Mouse (Mus musculus) CD4-positive helper T cell, adult 2 months (primary cell): ENCODE results near the gene B3galt5.

Experiments
- DNase-seq: peaks from one replicate; pipeline ENCODE4 v3.0.0-alpha.2; 2012; ENCODE audit warnings: low read depth, missing footprints, low spot score

B3galt5 gene

DNA sequence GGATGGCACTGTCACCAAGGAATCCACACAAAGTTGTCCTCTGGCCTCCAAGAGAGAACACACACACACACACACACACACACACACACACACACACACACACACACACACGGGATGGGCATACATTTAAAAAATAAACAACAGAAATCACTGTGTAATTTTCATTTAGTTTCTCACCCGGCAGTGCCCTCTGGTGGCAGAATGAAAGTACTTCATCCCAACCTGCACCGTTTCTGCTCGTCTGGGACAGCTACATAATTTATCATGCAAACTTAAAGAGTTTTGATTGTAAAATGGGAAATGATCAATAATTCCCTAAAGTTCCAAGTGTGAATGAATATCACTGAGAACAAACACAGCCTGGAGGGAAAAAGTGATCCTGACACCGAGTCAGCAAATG, 105.7 kb downstream of the B3galt5 start:
- DNase-seq: peak; percentile 40

- DNase-seq: no peak
These were observed 106.3 kb downstream of the B3galt5 start for GRCm38 (mm10) chr16:96341945-96342344.

DNA sequence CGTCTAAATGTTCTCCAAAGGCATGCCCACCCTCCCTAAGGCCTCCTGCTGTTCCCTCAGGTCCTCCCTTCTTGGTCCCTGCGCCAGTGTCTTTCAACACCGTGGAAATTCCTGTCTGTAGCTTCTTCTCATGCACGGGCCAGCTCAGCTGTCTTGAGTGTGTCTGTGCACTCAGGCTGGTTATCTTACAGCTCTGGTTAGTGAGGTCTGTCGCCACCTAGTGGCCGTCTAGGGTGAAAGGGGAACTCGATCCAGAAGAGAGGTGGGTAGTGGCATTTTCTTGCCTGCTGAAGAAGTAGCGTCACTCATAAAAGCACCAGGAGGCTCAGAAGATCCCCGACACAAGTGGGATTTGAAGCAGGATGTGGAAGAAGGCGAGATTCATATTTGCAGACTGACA, 109.5 kb downstream of the B3galt5 start:
- peak; percentile 73 for DNase-seq

DNA sequence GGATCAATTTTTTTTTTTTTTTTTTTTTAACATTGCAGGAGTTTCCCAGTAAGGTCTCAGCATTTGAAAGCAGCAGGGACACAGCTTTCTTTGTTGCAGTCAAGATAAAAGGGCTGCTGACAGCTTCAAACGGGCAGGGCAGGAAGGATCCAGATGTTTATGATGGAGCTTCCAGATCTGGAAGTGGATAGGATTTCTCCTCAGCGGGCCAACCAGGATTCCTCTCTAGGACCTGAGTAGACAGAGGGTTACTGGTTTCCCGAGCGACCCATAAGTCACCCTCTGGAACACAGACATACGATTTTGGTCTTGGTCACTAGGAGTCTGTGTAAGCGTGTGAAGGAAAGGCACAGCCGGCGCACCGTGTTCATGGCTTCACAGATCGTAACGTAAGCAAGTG, 112.5 kb downstream of the B3galt5 start:
- DNase-seq: no peak

GRCm38 (mm10) chr16:96348766-96349165, 113.2 kb downstream of the B3galt5 start:
- no peak for DNase-seq

DNA sequence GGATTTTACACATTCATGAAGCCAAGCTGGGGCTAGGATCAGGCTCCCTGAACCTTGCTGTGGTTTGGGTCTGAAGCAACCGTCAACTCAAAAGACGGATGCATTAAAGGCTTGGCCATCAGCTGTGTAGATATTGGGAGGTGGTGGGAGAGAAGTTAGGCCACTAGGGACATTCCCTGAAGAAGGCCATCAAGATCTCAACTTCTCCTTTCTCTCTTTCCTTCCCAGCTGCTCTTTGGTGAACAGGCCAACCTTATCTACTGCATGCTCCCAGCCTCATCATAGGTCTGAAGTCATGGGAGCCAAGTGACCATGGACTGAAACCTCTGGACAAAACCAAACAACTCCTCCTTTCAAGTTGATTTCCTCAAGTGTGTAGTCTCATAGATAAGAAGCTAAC, 115.9 kb downstream of the B3galt5 start:
- DNase-seq: no peak

DNA sequence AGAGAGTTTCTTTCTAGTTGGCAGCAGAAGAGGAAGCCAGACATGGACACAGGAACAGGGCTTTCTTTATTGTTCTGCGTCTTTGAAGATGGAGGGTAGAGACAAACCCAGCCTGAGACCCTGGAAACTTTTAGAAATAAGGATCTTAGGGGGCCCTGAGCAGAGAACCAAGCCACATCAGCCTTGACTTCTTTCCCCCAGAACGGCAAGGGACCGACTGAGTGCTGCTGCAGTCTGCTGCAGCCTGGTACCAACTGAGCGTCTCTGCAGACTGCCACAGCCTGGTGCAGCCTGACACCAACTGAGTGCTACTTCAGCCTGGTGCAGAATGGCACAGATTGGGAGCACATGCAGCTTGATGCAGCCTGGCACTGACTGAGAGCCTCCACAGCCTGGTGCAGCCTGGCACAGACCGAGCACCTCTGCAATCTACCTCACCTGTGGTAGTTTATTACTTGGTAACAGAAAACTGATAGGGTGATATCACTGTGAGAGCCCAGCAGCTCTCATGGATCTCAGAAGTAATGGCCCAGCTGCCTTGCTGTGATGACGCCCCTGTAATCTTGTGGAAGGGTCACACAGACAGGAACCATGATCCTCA, 117.8 kb downstream of the B3galt5 start:
- DNase-seq: no peak

DNA sequence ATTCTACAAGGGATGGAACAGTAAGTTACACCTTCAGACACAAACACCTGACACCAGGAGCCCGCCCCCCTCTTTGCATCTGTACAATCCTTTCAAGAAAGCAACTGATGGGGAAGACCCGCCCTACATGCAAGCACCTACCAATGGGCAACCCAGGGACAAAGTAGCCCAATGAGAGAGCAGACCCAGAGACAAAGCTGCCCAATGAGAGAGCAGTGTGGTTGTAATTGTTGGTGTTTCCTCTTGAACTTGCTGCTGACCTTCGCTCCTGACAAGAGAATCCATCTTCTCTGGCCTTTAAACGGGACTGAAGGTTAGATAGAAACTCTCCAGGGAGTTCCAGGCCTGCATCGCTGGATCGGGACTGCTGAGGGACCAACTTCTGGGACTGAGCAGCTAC, 118.4 kb downstream of the B3galt5 start:
- peak; percentile 11 for DNase-seq

DNA sequence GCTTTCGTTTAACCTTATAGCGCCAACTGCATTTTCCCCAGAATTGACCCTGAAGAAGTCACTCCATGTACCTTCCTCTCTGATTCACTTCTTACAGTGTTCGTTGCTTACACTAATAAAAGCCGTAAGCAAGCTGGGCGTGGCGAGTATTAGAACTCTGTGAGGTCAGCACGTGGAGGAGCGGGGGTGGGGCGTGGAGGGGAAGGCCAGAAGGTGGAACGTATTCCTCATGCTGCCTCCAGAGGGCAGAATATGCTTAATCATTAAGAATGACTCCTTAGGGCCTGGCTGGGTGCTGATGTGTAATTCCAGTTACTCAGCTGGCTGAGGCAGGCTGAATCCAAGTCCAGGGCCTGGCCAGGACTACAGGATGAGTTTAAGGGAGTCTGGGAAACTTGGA, 122.3 kb downstream of the B3galt5 start:
- DNase-seq: peak; percentile 69

DNA sequence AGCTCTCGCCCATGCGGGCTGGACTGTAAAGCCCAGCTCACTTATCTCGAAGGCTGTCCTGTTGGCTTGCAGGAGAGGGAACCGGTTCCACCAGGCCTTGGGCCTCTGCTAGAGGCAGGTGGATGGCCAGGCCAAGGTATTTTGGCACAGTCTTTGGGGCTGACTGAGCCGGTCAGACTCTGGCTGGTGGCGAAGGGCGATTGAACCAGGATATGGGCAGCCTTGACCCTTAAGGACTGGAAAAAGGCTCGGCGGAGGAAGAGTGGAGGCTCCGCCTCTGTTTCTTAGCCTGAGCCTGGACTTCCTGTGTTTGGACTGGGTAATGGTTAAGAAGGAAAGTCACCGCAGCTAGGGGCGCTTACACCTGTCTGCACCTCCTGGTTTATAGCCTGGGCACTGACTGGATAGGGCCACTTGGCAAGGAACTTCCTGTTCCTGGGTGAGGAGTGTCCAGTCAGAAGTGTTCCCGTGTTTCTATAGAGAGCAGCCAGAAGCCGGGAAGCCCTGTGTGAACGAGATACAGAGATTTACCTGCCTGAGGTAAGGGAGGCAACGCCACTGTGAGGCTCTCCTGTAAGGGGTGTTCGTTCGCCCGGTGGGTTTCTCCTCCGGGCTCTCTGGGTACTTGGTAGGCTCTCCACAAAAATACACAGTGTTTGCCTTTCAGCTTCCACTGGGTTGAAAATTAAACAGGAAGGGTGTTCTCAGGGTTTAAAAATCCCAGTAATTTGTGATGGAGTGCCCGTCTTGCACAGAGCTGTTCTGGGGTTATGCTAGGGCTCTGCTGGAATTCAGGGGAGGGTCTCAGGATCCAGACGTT, 125.9 kb downstream of the B3galt5 start:
- DNase-seq: no peak

GRCm38 (mm10) chr16:96362873-96363272, 127.3 kb downstream of the B3galt5 start:
- DNase-seq: no peak

DNA sequence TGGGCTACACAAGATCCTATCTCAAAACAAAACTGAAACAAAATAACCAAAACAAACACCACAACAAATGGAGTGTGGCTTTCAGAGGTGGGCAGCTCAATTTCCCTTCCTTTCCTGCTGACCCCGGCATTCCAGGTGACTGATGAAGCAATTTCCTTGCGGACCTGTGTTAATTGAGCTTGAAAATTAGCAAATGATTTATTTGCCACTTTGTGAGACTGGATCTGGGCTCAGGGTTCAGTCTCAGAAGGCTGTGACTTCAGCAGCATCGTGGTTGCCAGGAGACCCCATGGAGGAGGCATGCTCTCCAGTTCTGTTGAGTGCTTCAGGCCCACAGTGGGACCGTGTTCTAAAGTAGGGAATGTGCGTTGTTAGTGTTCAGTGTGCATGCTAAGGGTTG, 127.7 kb downstream of the B3galt5 start:
- DNase-seq: no peak

DNA sequence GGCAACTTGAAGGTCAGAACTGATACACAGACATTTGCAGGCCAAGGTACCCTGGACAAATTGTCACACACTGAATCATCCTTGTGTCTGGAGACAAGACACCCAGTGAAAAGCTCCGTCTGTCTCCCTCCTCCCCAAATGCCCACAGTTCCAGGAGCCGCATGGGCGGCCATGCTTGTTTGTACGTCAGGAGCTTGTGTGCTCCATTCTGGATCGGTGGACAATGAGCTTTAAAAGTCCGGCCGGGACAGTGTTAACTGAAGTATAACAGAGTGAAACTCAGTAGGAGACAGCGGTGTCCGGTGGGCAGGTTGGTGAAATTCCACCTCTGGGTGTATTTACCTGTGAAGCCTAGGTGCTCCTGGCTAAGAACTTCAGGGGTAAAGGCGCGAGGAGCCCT, 129.3 kb downstream of the B3galt5 start:
- DNase-seq: no peak
